Mouse (Mus musculus) spleen, adult 10 weeks (tissue): ENCODE results near the gene Cabp5. TPM values are rescaled to one million over a fixed set of nuclear protein-coding genes. Genes with fewer than 3 reads are reported as not detected.

Source experiments
- polyA plus RNA-seq: library from polyadenylated mRNA; stranded (reverse); fragments of 350-450 nt; fragmentation: Illumina TruSeq; extraction: RNeasy Lipid Tissue Mini Kit (QIAGEN cat#74804); gene quantifications from one replicate; pipeline ENCODE4 v1.2.3, GENCODE M21; 2015; ENCODE audit warnings: low replicate concordance; ENCODE audit not compliant: insufficient read depth

The Cabp5 gene
- not detected for polyA plus RNA-seq

GRCm38 (mm10) chr7:13397832-13398231 is at the start of gene Cabp5:
Cabp5 (plus strand) TSS chr7:13398132.

GRCm38 (mm10) chr7:13450541-13450940 is 52.6 kb downstream of the Cabp5 start, which contains the start of gene Bsph1:
Bsph1 (plus strand) TSS chr7:13450841.

Other genes with a start within 250 kb of the Cabp5 start
- gene Vmn1r88, start 238.6 kb upstream of the Cabp5 start, polyA plus RNA-seq: not detected
- gene Vmn1r89, start 185.1 kb upstream of the Cabp5 start, polyA plus RNA-seq: not detected
- 37.2 TPM for gene Lig1, start 120.8 kb upstream of the Cabp5 start, polyA plus RNA-seq
- gene Zswim9, start 119.4 kb upstream of the Cabp5 start, polyA plus RNA-seq: 7.2 TPM
- 1.7 TPM for gene Pla2g4c, start 73.5 kb upstream of the Cabp5 start, polyA plus RNA-seq
- not detected for gene Bsph1, start 52.7 kb downstream of the Cabp5 start, polyA plus RNA-seq
- gene Bsph2, start 172.9 kb downstream of the Cabp5 start, polyA plus RNA-seq: not detected
- gene Sult2a5, start 225.8 kb downstream of the Cabp5 start, polyA plus RNA-seq: not detected